Comparison of ENCODE assay signal across 9 mouse cellular contexts in genomic region chr1:74035912-74036489, GRCm38 (mm10).
DNase-seq lines count a peak whose midpoint lies in the region; ATAC-seq and TF ChIP-seq lines count a peak whose summit lies in the region.
"Had no signal": no experiment of that assay in that cellular context is flagged by ENCODE, and none has a peak within 500 bp of the region (broad histone marks: within the 10 kb centered on the region; RNA-seq: fewer than 3 reads in every experiment).

No protein-coding gene starts in this region.

- peak overlapping the region; percentile 31; the same call in 1 of the 2 replicates for H3K27ac ChIP-seq in heart, embryonic 11.5 days (ENCODE audit: low read depth, low read length)
- peak overlapping the region; percentile 74 for H3K27ac ChIP-seq in embryonic facial prominence, embryonic 10.5 days (replicated peaks)
- peak overlapping the region; percentile 96 for H3K27ac ChIP-seq in kidney, adult 2 months (ENCODE audit: insufficient read depth, low read depth, low read length)
- no peak overlapping the region for H3K27ac ChIP-seq in liver, embryonic 16.5 days (ENCODE audit: low read length)

- no peak for DNase-seq in heart, postnatal 4 days
- DNase-seq in embryonic facial prominence, embryonic 10.5 days (ENCODE audit: low spot score) = no peak
- peak; percentile 95 for DNase-seq in kidney, adult 2 months
- no peak for DNase-seq in adrenal gland, postnatal 36 days
- DNase-seq in layer of hippocampus, adult 18-20 months (ENCODE audit: low spot score in 2 of 2) = no peak
- DNase-seq in right cerebral cortex, postnatal 36 days (ENCODE audit: low spot score in 2 of 2) = no peak
- DNase-seq: gastrocnemius, postnatal 10 days had no signal

- H3K9ac ChIP-seq in heart, embryonic 11.5 days (ENCODE audit: low read depth, low read length) = peak overlapping the region; percentile 66
- no peak overlapping the region for H3K9ac ChIP-seq in liver, embryonic 16.5 days (ENCODE audit: low read depth, low read length)

- no peak for ATAC-seq in heart, embryonic 11.5 days (replicated peaks; ENCODE audit: insufficient number of reproducible peaks, low FRiP score, low TSS enrichment)
- no peak for ATAC-seq in liver, embryonic 16.5 days (ENCODE audit: low read depth)

- H3K36me3 ChIP-seq in heart, embryonic 11.5 days (ENCODE audit: control insufficient read depth, insufficient read depth, low read length) = no peaks in the 10 kb centered on the region
- peaks cover 10% of the 10 kb centered on the region for H3K36me3 ChIP-seq in embryonic facial prominence, embryonic 10.5 days (replicated peaks)
- H3K36me3 ChIP-seq in kidney, adult 2 months (ENCODE audit: control insufficient read depth, insufficient read depth, low read length) = no peaks in the 10 kb centered on the region; the same call in 1 of the 2 replicates
- no peaks in the 10 kb centered on the region for H3K36me3 ChIP-seq in liver, embryonic 16.5 days (ENCODE audit: control insufficient read depth, insufficient read depth)

- TF ChIP-seq POLR2A in kidney, adult 2 months (IDR thresholded peaks at IDR 0.05; ENCODE audit: low read depth, low read length) = no peak

- peak overlapping the region; percentile 54 for H3K4me3 ChIP-seq in heart, embryonic 11.5 days (ENCODE audit: low read depth, low read length)
- H3K4me3 ChIP-seq in embryonic facial prominence, embryonic 10.5 days = peak overlapping the region; percentile 56
- peak overlapping the region; percentile 87 for H3K4me3 ChIP-seq in kidney, adult 2 months (ENCODE audit: insufficient read depth, low read depth, low read length)
- peak overlapping the region; percentile 54; the same call in 1 of the 2 replicates for H3K4me3 ChIP-seq in liver, embryonic 16.5 days (ENCODE audit: low read depth, low read length)

- peaks cover 79% of the 10 kb centered on the region for H3K4me1 ChIP-seq in heart, embryonic 11.5 days (ENCODE audit: control insufficient read depth, insufficient read depth, low read length)
- H3K4me1 ChIP-seq in embryonic facial prominence, embryonic 10.5 days = peaks cover 96% of the 10 kb centered on the region
- H3K4me1 ChIP-seq in kidney, adult 2 months (ENCODE audit: control insufficient read depth, insufficient read depth, low read length) = peaks cover 38% of the 10 kb centered on the region
- H3K4me1 ChIP-seq in liver, embryonic 16.5 days (ENCODE audit: control insufficient read depth, low read depth, low read length) = peaks cover 12% of the 10 kb centered on the region

- no peaks in the 10 kb centered on the region for H3K27me3 ChIP-seq in heart, embryonic 11.5 days (ENCODE audit: control insufficient read depth, insufficient read depth, low read length)
- peaks cover 23% of the 10 kb centered on the region for H3K27me3 ChIP-seq in embryonic facial prominence, embryonic 10.5 days (replicated peaks; ENCODE audit: low read depth, poor library complexity, severe bottlenecking)
- no peaks in the 10 kb centered on the region for H3K27me3 ChIP-seq in kidney, adult 2 months (replicated peaks; ENCODE audit: control insufficient read depth, insufficient read depth, low read length)
- peaks cover 19% of the 10 kb centered on the region for H3K27me3 ChIP-seq in liver, embryonic 16.5 days (ENCODE audit: control insufficient read depth, insufficient read depth, low read depth, low read length)

- TF ChIP-seq CTCF in kidney, adult 2 months (conservative IDR thresholded peaks at IDR 0.05; ENCODE audit: insufficient read depth, insufficient read length, low read depth, low read length) = no peak

- no peaks in the 10 kb centered on the region for H3K9me3 ChIP-seq in heart, embryonic 11.5 days (replicated peaks; ENCODE audit: control insufficient read depth, low read length)
- H3K9me3 ChIP-seq in embryonic facial prominence, embryonic 10.5 days = no peaks in the 10 kb centered on the region
- no peaks in the 10 kb centered on the region for H3K9me3 ChIP-seq in liver, embryonic 16.5 days (replicated peaks; ENCODE audit: control insufficient read depth, low read length)

- WGBS in heart, embryonic 11.5 days (ENCODE audit: insufficient replicate concordance) = 29% methylated on average over 3 of the region's 3 CpGs
- WGBS in embryonic facial prominence, embryonic 10.5 days = 40% methylated on average over 3 of the region's 3 CpGs
- 5% methylated on average over 3 of the region's 3 CpGs for WGBS in kidney, adult 2 months
- 41% methylated on average over 3 of the region's 3 CpGs for WGBS in liver, embryonic 16.5 days (ENCODE audit: insufficient replicate concordance)

- H3K4me2 ChIP-seq in heart, embryonic 11.5 days = peak overlapping the region; percentile 80
- peak overlapping the region; percentile 58 for H3K4me2 ChIP-seq in liver, embryonic 16.5 days (ENCODE audit: low read depth, low read length)
